Mouse (Mus musculus) heart, adult 2 months (tissue): ENCODE results near the gene Dcpp2. TPM values are rescaled to one million over a fixed set of nuclear protein-coding genes. Genes with fewer than 3 reads are reported as not detected.
"Not testable (repeated sequence)": the region's sequence is repeated elsewhere in the genome, so short reads cannot be mapped to it uniquely, and the experiment has no call there.

Experiments used
- DNase-seq, 2 experiments: peaks; one replicate each; pipeline ENCODE4 v3.0.0; 2021
- H3K27ac ChIP-seq: fragments of 200-600 bp; 2 replicates; pipeline ENCODE4 v1.8.1; 2022
- H3K27me3 ChIP-seq: fragments of 200-500 bp; 2 replicates; pipeline ENCODE4 v1.6.1; 2012; ENCODE audit warnings: mild to moderate bottlenecking, low read length, inconsistent platforms, mixed read lengths; ENCODE audit not compliant: control insufficient read depth, insufficient read depth
- H3K36me3 ChIP-seq: fragments of 200-500 bp; 2 replicates; pipeline ENCODE4 v1.6.1; 2012; ENCODE audit warnings: low read length, inconsistent platforms; ENCODE audit not compliant: control insufficient read depth, insufficient read depth
- H3K4me1 ChIP-seq: fragments of 200-500 bp; 2 replicates; pipeline ENCODE4 v1.6.1; 2011; ENCODE audit warnings: low read length; ENCODE audit not compliant: control insufficient read depth, insufficient read depth
- H3K4me3 ChIP-seq: fragments of 200-600 bp; 2 replicates; pipeline ENCODE4 v1.8.1; 2022
- H3K79me2 ChIP-seq: fragments of 200-500 bp; replicated peaks from 2 replicates; pipeline ENCODE4 v1.6.1; 2012; ENCODE audit warnings: mild to moderate bottlenecking, inconsistent platforms, low read length, moderate library complexity, mixed read lengths; ENCODE audit not compliant: control insufficient read depth, insufficient read depth
- H3K9ac ChIP-seq: fragments of 200-500 bp; 2 replicates; pipeline ENCODE4 v1.6.1; 2012; ENCODE audit warnings: low read depth, mild to moderate bottlenecking, control low read depth, inconsistent platforms, low read length, mixed read lengths
- CTCF ChIP-seq: fragments of 200-600 bp; IDR thresholded peaks from 2 replicates; pipeline ENCODE4 v1.8.1; 2022; ENCODE audit warnings: antibody characterized with exemption, mild to moderate bottlenecking, moderate library complexity
- EP300 ChIP-seq: fragments of 200-500 bp; IDR thresholded peaks from 2 replicates; pipeline ENCODE4 v1.6.1; 2011; ENCODE audit warnings: low read depth, low read length, control low read depth; ENCODE audit not compliant: insufficient read depth
- POLR2A ChIP-seq: fragments of 200-500 bp; IDR thresholded peaks from 2 replicates; pipeline ENCODE4 v1.6.1; 2011; ENCODE audit warnings: mild to moderate bottlenecking, low read depth, low read length, control low read depth; ENCODE audit not compliant: insufficient read depth
- WGBS: fragments of 180-500 bp; shearing (Covaris S2); methylation state at CpG from one replicate; pipeline ENCODE4 v1.1.7; 2018; 5-methylcytosine and 5-hydroxymethylcytosine counted together
- intact Hi-C: fragments of 180-260 bp; cut with DNase I; formaldehyde crosslinking; loops from one replicate; pipeline ENCODE4 v1.15.1; 2025
- polyA plus RNA-seq: library from polyadenylated mRNA; depleted of rRNA; stranded (reverse); fragments of >200 nt; gene quantifications from 2 replicates; pipeline ENCODE4 v1.2.3, GENCODE M21; 2012
- total RNA-seq, 2 experiments: library from RNA; stranded (reverse); gene quantifications; 2 replicates each; pipeline ENCODE4 v1.2.3; 2021

Gene Dcpp2
- total and polyA plus RNA-seq, 3 experiments, result not detected

DNA sequence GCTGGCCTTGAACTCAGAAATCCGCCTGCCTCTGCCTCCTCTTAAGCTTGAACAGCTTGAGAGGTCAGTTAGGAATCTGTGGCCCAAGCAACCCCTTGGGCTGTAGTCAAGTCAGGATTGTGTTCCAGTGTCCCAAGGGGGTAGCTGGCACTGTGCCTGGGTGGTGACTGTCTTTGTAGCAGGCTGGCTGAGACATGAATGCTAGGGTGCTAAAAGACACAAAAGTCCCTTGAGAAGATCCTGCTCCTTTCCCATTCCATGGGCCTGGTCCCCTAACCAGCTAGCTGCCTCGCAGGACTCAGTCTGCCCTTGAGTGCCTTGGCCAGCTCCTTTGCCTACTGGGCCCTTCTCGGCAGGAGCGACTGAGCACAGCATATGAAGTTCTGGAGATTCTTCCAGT is 17.8 kb upstream of the Dcpp2 start:
- Histone ChIP-seq H3K4me3 (no peak overlapping the region), H3K27ac (no peak overlapping the region), H3K79me2 (no peaks in the 10 kb centered on the region), H3K36me3 (no peaks in the 10 kb centered on the region), H3K9ac (no peak overlapping the region), H3K27me3 (no peaks in the 10 kb centered on the region), H3K4me1 (no peaks in the 10 kb centered on the region)
- WGBS, result 80% methylated on average over 4 of the region's 4 CpGs
- intact Hi-C loops, result no loop called here
- TF ChIP-seq POLR2A, result no peak
- no peak for TF ChIP-seq EP300
- TF ChIP-seq CTCF, result no peak
- DNase-seq, result no peak

- intact Hi-C loops, result no loop called here
- no peaks in the 10 kb centered on the region for H3K79me2 ChIP-seq
- no peak within 1 kb of the TSS for H3K27ac ChIP-seq
- H3K9ac ChIP-seq, result no peak within 1 kb of the TSS
- H3K27me3 ChIP-seq, result no peaks in the 10 kb centered on the region
- WGBS, result 83% methylated on average over 15 of the region's 15 CpGs
- no peak for TF ChIP-seq POLR2A
- no peak for TF ChIP-seq CTCF
- TF ChIP-seq EP300, result no peak
- H3K36me3 ChIP-seq, result no peaks in the 10 kb centered on the region
- DNase-seq, result no peak
- no peak within 1 kb of the TSS for H3K4me3 ChIP-seq
- H3K4me1 ChIP-seq, result no peaks in the 10 kb centered on the region
Measured at GRCm38 (mm10) chr17:23867756-23868155, 12.9 kb upstream of the Dcpp2 start, which contains the start of gene Prss21. Prss21 (plus strand) TSS chr17:23868056.

- no peak overlapping the region for H3K9ac ChIP-seq
- H3K4me1 ChIP-seq, result no peaks in the 10 kb centered on the region
- intact Hi-C loops, result no loop called here
- no peak for DNase-seq
- no peaks in the 10 kb centered on the region for H3K36me3 ChIP-seq
- H3K27me3 ChIP-seq, result no peaks in the 10 kb centered on the region
- TF ChIP-seq CTCF, result no peak
- no peak for TF ChIP-seq EP300
- no peak for TF ChIP-seq POLR2A
- WGBS, result 81% methylated on average over 11 of the region's 11 CpGs
- no peak overlapping the region for H3K4me3 ChIP-seq
- H3K79me2 ChIP-seq, result no peaks in the 10 kb centered on the region
- H3K27ac ChIP-seq, result no peak overlapping the region
Measured at GRCm38 (mm10) chr17:23868513-23868912, 12.2 kb upstream of the Dcpp2 start.

DNA sequence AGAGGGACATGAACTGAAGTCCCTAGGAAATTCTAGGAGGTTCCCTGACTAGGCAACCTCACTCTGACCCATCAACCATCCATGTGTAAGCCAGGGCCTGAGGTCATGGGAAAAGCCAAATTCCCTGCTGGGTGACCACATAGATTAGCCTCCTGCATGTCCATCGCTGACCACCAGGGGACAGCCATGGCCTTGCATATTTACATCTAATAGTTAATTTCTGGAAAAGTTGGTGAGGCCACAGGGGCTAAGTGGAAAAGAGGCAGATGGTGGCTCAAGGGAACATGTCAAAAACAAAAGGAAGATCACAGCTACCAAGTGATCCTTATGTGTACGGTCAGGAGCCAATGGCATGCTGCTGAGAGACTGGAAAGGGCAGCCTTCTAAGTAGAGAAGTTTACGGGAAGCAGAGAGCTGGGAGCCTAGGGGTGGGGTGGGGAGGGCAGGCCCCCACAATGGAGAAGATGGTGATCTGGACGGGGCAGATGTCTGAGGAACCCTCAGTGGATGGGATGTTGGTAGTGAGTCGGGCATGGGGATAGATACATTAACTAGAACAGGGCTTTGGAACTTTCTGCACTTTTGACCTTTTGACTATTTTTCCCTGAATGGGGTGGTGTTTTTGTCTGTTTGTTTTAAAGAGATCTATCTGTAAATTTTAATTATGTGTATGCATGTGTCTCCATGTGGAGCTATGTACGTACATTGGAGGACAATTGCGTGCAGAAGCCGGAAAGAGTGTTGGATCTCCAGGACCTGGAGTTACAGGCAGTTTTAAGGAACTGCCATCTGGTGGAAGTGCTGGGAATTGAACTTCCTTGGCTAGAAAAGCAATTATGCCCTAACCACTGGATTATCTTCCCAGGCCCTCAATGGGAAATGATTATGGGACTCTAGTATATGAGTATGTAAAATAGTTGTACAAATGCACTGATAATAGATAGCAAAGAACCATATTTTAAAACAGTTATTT is 6.5 kb upstream of the Dcpp2 start:
- Histone ChIP-seq H3K4me3 (no peak overlapping the region), H3K4me1 (no peaks in the 10 kb centered on the region), H3K79me2 (no peaks in the 10 kb centered on the region), H3K27ac (no peak overlapping the region), H3K36me3 (no peaks in the 10 kb centered on the region), H3K27me3 (no peaks in the 10 kb centered on the region), H3K9ac (no peak overlapping the region)
- DNase-seq, result peak; percentile 27 to 56
- WGBS, result 35% methylated on average over 8 of the region's 8 CpGs
- TF ChIP-seq CTCF (peak; percentile 89), EP300 (no peak)
- intact Hi-C loops, result loop anchor here (1.0 to 2.0 kb wide), 2 partner anchors 86 to 125 kb away; no protein-coding TSS in a partner anchor

DNA sequence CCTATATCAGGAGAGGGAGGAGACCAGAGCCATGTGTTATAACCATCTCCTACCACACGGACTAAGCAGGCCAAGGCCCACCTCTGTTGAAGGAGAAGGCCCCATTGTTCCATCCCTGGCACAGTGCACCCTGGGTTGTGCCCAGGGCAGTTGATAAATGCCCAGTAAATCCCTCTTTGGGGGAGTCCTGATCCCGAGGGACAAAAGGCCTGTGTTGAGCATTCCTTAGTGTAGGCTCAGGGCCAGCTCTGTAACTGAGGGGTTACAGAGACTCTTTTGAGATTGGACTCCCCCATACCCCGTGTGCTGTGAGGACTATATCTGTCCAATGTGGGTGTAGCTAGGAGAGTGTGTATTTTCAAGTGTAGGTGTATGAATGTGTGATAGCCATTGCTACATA is 3.9 kb upstream of the Dcpp2 start:
- TF ChIP-seq EP300, result no peak
- 44% methylated on average over 3 of the region's 3 CpGs for WGBS
- Histone ChIP-seq H3K27me3 (no peaks in the 10 kb centered on the region), H3K36me3 (no peaks in the 10 kb centered on the region), H3K27ac (no peak overlapping the region), H3K79me2 (no peaks in the 10 kb centered on the region), H3K4me3 (no peak overlapping the region), H3K4me1 (no peaks in the 10 kb centered on the region), H3K9ac (no peak overlapping the region)
- intact Hi-C loops, result no loop called here
- DNase-seq, result no peak

- WGBS, result 93% methylated on average over 2 of the region's 2 CpGs
- intact Hi-C loops, result no loop called here
Measured at GRCm38 (mm10) chr17:23877166-23877565, 3.5 kb upstream of the Dcpp2 start.

GRCm38 (mm10) chr17:23917158-23917557 is 36.5 kb downstream of the Dcpp2 start, which contains the start of gene Dcpp3:
Dcpp3 (plus strand) TSS chr17:23917458.
- H3K27me3 ChIP-seq, H3K9ac ChIP-seq, H3K27ac ChIP-seq, H3K36me3 ChIP-seq, H3K4me1 ChIP-seq, intact Hi-C loops, H3K4me3 ChIP-seq, H3K79me2 ChIP-seq, DNase-seq: not testable (repeated sequence)
- 47% methylated on average over 4 of the region's 4 CpGs for WGBS

More at GRCm38 (mm10) chr17:23877166-23877565, 3.5 kb upstream of the Dcpp2 start:
- no peak for TF ChIP-seq CTCF
- no peak for TF ChIP-seq EP300
- TF ChIP-seq POLR2A, result no peak
- Histone ChIP-seq H3K4me1 (no peaks in the 10 kb centered on the region), H3K79me2 (no peaks in the 10 kb centered on the region), H3K27ac (no peak overlapping the region), H3K27me3 (no peaks in the 10 kb centered on the region), H3K4me3 (no peak overlapping the region), H3K36me3 (no peaks in the 10 kb centered on the region), H3K9ac (no peak overlapping the region)
- DNase-seq, result no peak
